Mouse (Mus musculus): Measurements from ENCODE around the gene Ruvbl2. TPM values are rescaled to one million over a fixed set of nuclear protein-coding genes. Genes with fewer than 3 reads are reported as not detected.

Gene Ruvbl2
- total and polyA plus RNA-seq, 3 experiments: 253 to 277 (median 267) TPM

- H3K79me2 ChIP-seq (replicated peaks; ENCODE audit: control insufficient read depth, extremely low read depth, insufficient read depth, poor library complexity, severe bottlenecking): no peaks in the 10 kb centered on the region
- no peak for DNase-seq (ENCODE audit: extremely low read depth)
- H3K9me3 ChIP-seq (replicated peaks; ENCODE audit: low read length): no peaks in the 10 kb centered on the region
- no peak overlapping the region for H3K4me3 ChIP-seq (replicated peaks in 1 of 3; ENCODE audit: low read depth in 2 of 3, low read length in 2 of 3, poor library complexity in 1 of 3)
- no peak overlapping the region for H3K27ac ChIP-seq (ENCODE audit: insufficient read depth, low read depth)
- TF ChIP-seq JUN (IDR thresholded peaks at IDR 0.05; ENCODE audit: insufficient read depth, low read depth, low read length): no peak
- TF ChIP-seq PAX5 (IDR thresholded peaks at IDR 0.05; ENCODE audit: low read length): no peak
- peaks cover 25% of the 10 kb centered on the region for H3K27me3 ChIP-seq (replicated peaks)
- H3K4me1 ChIP-seq (ENCODE audit: control insufficient read depth in 1 of 2, insufficient read depth in 2 of 2): peaks cover 7 to 22% of the 10 kb centered on the region in 2 experiments; a peak in 3 of 4 replicates
- peaks cover 6 to 19% of the 10 kb centered on the region in 2 experiments for H3K36me3 ChIP-seq (replicated peaks in 1 of 2; ENCODE audit: control insufficient read depth in 1 of 2, insufficient read depth in 1 of 2, low read length in 1 of 2)
- no peak overlapping the region for H3K9ac ChIP-seq (ENCODE audit: insufficient read depth, low read depth)
- in situ Hi-C loops (cut with MboI; ENCODE audit: low pct_ligation_motif_present, low pct_unique_long_range_greater_than_20kb, low sequenced_read_pairs): no loop called here
- H3K4me2 ChIP-seq (ENCODE audit: insufficient read depth, low read depth, poor library complexity, severe bottlenecking): no peak overlapping the region
- dilution Hi-C loops (cut with MboI; ENCODE audit: extremely low pct_ligation_motif_present, extremely low pct_unique_long_range_greater_than_20kb, low sequenced_read_pairs): no loop called here
Observed at GRCm38 (mm10) chr7:45415636-45416035, 22.3 kb downstream of the Ruvbl2 start.

- in situ Hi-C loops (cut with MboI; ENCODE audit: low pct_ligation_motif_present, low pct_unique_long_range_greater_than_20kb, low sequenced_read_pairs) (no loop called here), dilution Hi-C loops (cut with MboI; ENCODE audit: extremely low pct_ligation_motif_present, extremely low pct_unique_long_range_greater_than_20kb, low sequenced_read_pairs) (no loop called here)
- Histone ChIP-seq H3K27me3 (replicated peaks) (peaks cover 34% of the 10 kb centered on the region), H3K27ac (ENCODE audit: insufficient read depth, low read depth) (no peak overlapping the region), H3K36me3 (replicated peaks in 1 of 2; ENCODE audit: control insufficient read depth in 1 of 2, insufficient read depth in 1 of 2, low read length in 1 of 2) (peaks cover 0 to 10% of the 10 kb centered on the region in 2 experiments), H3K9me3 (replicated peaks; ENCODE audit: low read length) (no peaks in the 10 kb centered on the region), H3K4me1 (ENCODE audit: control insufficient read depth in 1 of 2, insufficient read depth in 2 of 2) (peaks cover 7 to 27% of the 10 kb centered on the region in 2 experiments; a peak in 3 of 4 replicates), H3K4me2 (ENCODE audit: insufficient read depth, low read depth, poor library complexity, severe bottlenecking) (no peak overlapping the region), H3K79me2 (replicated peaks; ENCODE audit: control insufficient read depth, extremely low read depth, insufficient read depth, poor library complexity, severe bottlenecking) (no peaks in the 10 kb centered on the region), H3K9ac (ENCODE audit: insufficient read depth, low read depth) (no peak overlapping the region), H3K4me3 (replicated peaks in 1 of 3; ENCODE audit: low read depth in 2 of 3, low read length in 2 of 3, poor library complexity in 1 of 3) (no peak overlapping the region)
- TF ChIP-seq USF2 (conservative IDR thresholded peaks at IDR 0.05; ENCODE audit: low read depth, low read length): no peak
- no peak for TF ChIP-seq BHLHE40 (IDR thresholded peaks at IDR 0.05; ENCODE audit: low read depth, low read length)
- no peak for TF ChIP-seq KAT2A (IDR thresholded peaks at IDR 0.05; ENCODE audit: insufficient replicate concordance, low read length)
- TF ChIP-seq MAFK (IDR thresholded peaks at IDR 0.05; ENCODE audit: insufficient replicate concordance, low read length): no peak
- TF ChIP-seq CHD1 (IDR thresholded peaks at IDR 0.05; ENCODE audit: low read depth, low read length): no peak
- TF ChIP-seq MXI1 (IDR thresholded peaks at IDR 0.05; ENCODE audit: low read depth, low read length): no peak
- TF ChIP-seq NELFE (IDR thresholded peaks at IDR 0.05; ENCODE audit: low read depth, low read length): no peak
- no peak for TF ChIP-seq RCOR1 (conservative IDR thresholded peaks at IDR 0.05; ENCODE audit: low read depth, low read length)
- no peak for TF ChIP-seq POLR2AphosphoS2 (IDR thresholded peaks at IDR 0.05; ENCODE audit: low read depth, low read length)
- TF ChIP-seq ZKSCAN1 (IDR thresholded peaks at IDR 0.05; ENCODE audit: borderline replicate concordance, low read depth, low read length): no peak
- no peak for TF ChIP-seq UBTF (IDR thresholded peaks at IDR 0.05; ENCODE audit: low read depth, low read length)
- TF ChIP-seq JUN (IDR thresholded peaks at IDR 0.05; ENCODE audit: insufficient read depth, low read depth, low read length): no peak
- TF ChIP-seq RAD21 (IDR thresholded peaks at IDR 0.05; ENCODE audit: low read depth, low read length): no peak
- no peak for TF ChIP-seq IRF4 (IDR thresholded peaks at IDR 0.05; ENCODE audit: low read depth, low read length)
- no peak for TF ChIP-seq TCF12 (IDR thresholded peaks at IDR 0.05; ENCODE audit: low read depth, low read length)
- TF ChIP-seq CTCF (conservative IDR thresholded peaks at IDR 0.05 in 1 of 2, IDR thresholded peaks at IDR 0.05 in 1 of 2; ENCODE audit: low read depth in 2 of 2, low read length in 2 of 2): no peak
- no peak for TF ChIP-seq ZNF384 (IDR thresholded peaks at IDR 0.05; ENCODE audit: low read depth, low read length)
- TF ChIP-seq MEF2A (IDR thresholded peaks at IDR 0.05; ENCODE audit: borderline replicate concordance, low read depth, low read length): no peak
- TF ChIP-seq ZC3H11A (IDR thresholded peaks at IDR 0.05; ENCODE audit: low read depth, low read length): no peak
- no peak for TF ChIP-seq SIN3A (IDR thresholded peaks at IDR 0.05; ENCODE audit: low read length)
- DNase-seq (ENCODE audit: extremely low read depth): no peak
Observed at GRCm38 (mm10) chr7:45414740-45415224, 23.1 kb downstream of the Ruvbl2 start.

Data from CH12.LX (cell line).